ENCODE assay signal across 28 mouse cellular contexts in genomic region chr3:148630865-148631264, GRCm38 (mm10).
A peak's percentile ranks its signal among the peaks of the same experiment; 100 is the strongest.
DNase-seq lines count a peak whose midpoint lies in the region; TF ChIP-seq lines count a peak whose summit lies in the region.
"Had no signal": no experiment of that assay in that cellular context is flagged by ENCODE, and none has a peak within 500 bp of the region (broad histone marks: within the 10 kb centered on the region; RNA-seq: fewer than 3 reads in every experiment).

No protein-coding gene starts in this region.

- TF ChIP-seq POLR2A in lung, adult 2 months (IDR thresholded peaks at IDR 0.05; ENCODE audit: borderline replicate concordance, extremely low read depth, low read depth, low read length): no peak
- no peak for TF ChIP-seq POLR2A in myocyte (IDR thresholded peaks at IDR 0.05; ENCODE audit: insufficient read length, low read depth)

- peak; percentile 43 to 62 for DNase-seq in cerebellum, postnatal 10 days
- DNase-seq in cerebellum, adult 9-10 months: no peak
- peak; percentile 37 for DNase-seq in gastrocnemius, postnatal 14 days
- DNase-seq in gastrocnemius, adult 2 months: no peak
- peak; percentile 5 for DNase-seq in lung, postnatal 10 days
- no peak for DNase-seq in lung, adult 2 months
- DNase-seq in kidney, adult 11 months: no peak
- DNase-seq: adrenal gland, adult 8-10 months; cerebellum, adult 2 months; heart, postnatal 14 days; kidney, adult 18-20 months; kidney, postnatal 36 days; lung, postnatal 36 days; right cerebral cortex, adult 18-20 months; spleen, adult 18-20 months; thymus, postnatal 14 days had no signal

- no peaks in the 10 kb centered on the region for H3K4me1 ChIP-seq in lung, adult 2 months (ENCODE audit: control insufficient read depth, insufficient read depth, low read length)
- H3K4me1 ChIP-seq: hindbrain, embryonic 15.5 days; liver, embryonic 15.5 days had no signal

- intact Hi-C loops in gastrocnemius, postnatal 14 days (cut with DNase I; ENCODE audit: low total_unique reads): no loop called here
- intact Hi-C loops in gastrocnemius, adult 2 months (cut with DNase I): no loop called here

- peak overlapping the region; percentile 82 for H3K4me2 ChIP-seq in myocyte (ENCODE audit: low read depth)
- H3K4me2 ChIP-seq: embryonic facial prominence, embryonic 12.5 days; liver, embryonic 15.5 days; lung, embryonic 15.5 days; midbrain, embryonic 12.5 days had no signal

- no peak overlapping the region for H3K4me3 ChIP-seq in gastrocnemius, adult 2 months
- no peak overlapping the region for H3K4me3 ChIP-seq in lung, adult 2 months (replicated peaks; ENCODE audit: extremely low read depth, low read depth, low read length)
- peak overlapping the region; percentile 7 for H3K4me3 ChIP-seq in myocyte
- H3K4me3 ChIP-seq: embryonic facial prominence, embryonic 12.5 days; erythroblast, embryonic 14.5 days; hindbrain, embryonic 10.5 days; hindbrain, embryonic 15.5 days; layer of hippocampus, adult 2 months; left cerebral cortex, adult 2 months; liver, embryonic 15.5 days; lung, embryonic 15.5 days; midbrain, embryonic 12.5 days had no signal

- TF ChIP-seq CTCF in gastrocnemius, adult 2 months (IDR thresholded peaks at IDR 0.05): no peak
- no peak for TF ChIP-seq CTCF in lung, adult 2 months (IDR thresholded peaks at IDR 0.05; ENCODE audit: insufficient read depth, low read length)

- no peaks in the 10 kb centered on the region for H3K36me3 ChIP-seq in myocyte (ENCODE audit: control insufficient read depth, insufficient read depth)
- H3K36me3 ChIP-seq: embryonic facial prominence, embryonic 12.5 days; G1E; hindbrain, embryonic 10.5 days; hindbrain, embryonic 15.5 days; liver, embryonic 15.5 days; lung, embryonic 15.5 days; midbrain, embryonic 12.5 days; neural tube, embryonic 15.5 days had no signal

- WGBS in lung, adult 2 months: 64% methylated on average over 7 of the region's 7 CpGs

- H3K79me2 ChIP-seq in myocyte (ENCODE audit: control insufficient read depth, insufficient read depth): no peaks in the 10 kb centered on the region

- no peaks in the 10 kb centered on the region for H3K27me3 ChIP-seq in myocyte (ENCODE audit: control insufficient read depth, insufficient read depth, insufficient read length)
- H3K27me3 ChIP-seq: embryonic facial prominence, embryonic 12.5 days; hindbrain, embryonic 15.5 days; liver, embryonic 15.5 days; lung, embryonic 15.5 days; midbrain, embryonic 12.5 days; neural tube, embryonic 15.5 days had no signal

- no peak overlapping the region for H3K27ac ChIP-seq in gastrocnemius, adult 2 months
- H3K27ac ChIP-seq: embryonic facial prominence, embryonic 12.5 days; hindbrain, embryonic 10.5 days; hindbrain, embryonic 15.5 days; layer of hippocampus, adult 2 months; left cerebral cortex, adult 2 months; liver, embryonic 15.5 days; lung, embryonic 15.5 days; midbrain, embryonic 12.5 days; neural tube, embryonic 15.5 days had no signal

- no peak overlapping the region for H3ac ChIP-seq in myocyte (ENCODE audit: control insufficient read depth, insufficient read length)

TF ChIP-seq in myocyte, 11 proteins besides CTCF, POLR2A, EP300 and RAD21:
- TF ChIP-seq MYOD1 (IDR thresholded peaks at IDR 0.05; ENCODE audit: control insufficient read depth in 1 of 3, insufficient read length in 2 of 3, low read depth in 2 of 3) (peak; percentile 86 to 91 (median 89)), MYOG (IDR thresholded peaks at IDR 0.05; ENCODE audit: control insufficient read depth in 1 of 3, insufficient read depth in 1 of 3, insufficient read length in 2 of 3, low read depth in 2 of 3) (peak in 2 of 3 experiments; percentile 34 to 95), CEBPB (IDR thresholded peaks at IDR 0.05; ENCODE audit: insufficient read depth, poor library complexity, severe bottlenecking) (no peak), POLR2AphosphoS2 (IDR thresholded peaks at IDR 0.05; ENCODE audit: insufficient read length, low read depth) (no peak), USF1 (IDR thresholded peaks at IDR 0.05; ENCODE audit: low read depth) (no peak), SRF (IDR thresholded peaks at IDR 0.05; ENCODE audit: control insufficient read depth, insufficient read length, low read depth) (no peak), E2F4 (IDR thresholded peaks at IDR 0.05; ENCODE audit: insufficient read depth) (no peak), TCF12 (IDR thresholded peaks at IDR 0.05; ENCODE audit: insufficient read depth, poor library complexity, severe bottlenecking) (peak; percentile 82), MAX (IDR thresholded peaks at IDR 0.05; ENCODE audit: low read depth) (no peak), TCF3 (IDR thresholded peaks at IDR 0.05; ENCODE audit: insufficient read length, low read depth) (peak; percentile 41), REST (IDR thresholded peaks at IDR 0.05; ENCODE audit: insufficient read depth, insufficient read length) (no peak)

Comparison
In these comparisons a context has a peak if more than half of its experiments do, and no peak if none do; other contexts are left out.
1. DNase-seq: peak in cerebellum, postnatal 10 days (2 of 2), gastrocnemius, postnatal 14 days (single experiment) and lung, postnatal 10 days (single experiment); none in cerebellum, adult 9-10 months (single experiment), gastrocnemius, adult 2 months (single experiment), lung, adult 2 months (single experiment) and kidney, adult 11 months (single experiment).